Mouse (Mus musculus) A20 (cell line): ENCODE data around the gene Tfam.
A peak's percentile ranks its signal among the peaks of the same experiment; 100 is the strongest.

Experiments
- DNase-seq: peaks from one replicate; pipeline ENCODE4 v3.0.0-alpha.2; 2011; ENCODE audit warnings: low read depth, low spot score

The Tfam gene

DNA sequence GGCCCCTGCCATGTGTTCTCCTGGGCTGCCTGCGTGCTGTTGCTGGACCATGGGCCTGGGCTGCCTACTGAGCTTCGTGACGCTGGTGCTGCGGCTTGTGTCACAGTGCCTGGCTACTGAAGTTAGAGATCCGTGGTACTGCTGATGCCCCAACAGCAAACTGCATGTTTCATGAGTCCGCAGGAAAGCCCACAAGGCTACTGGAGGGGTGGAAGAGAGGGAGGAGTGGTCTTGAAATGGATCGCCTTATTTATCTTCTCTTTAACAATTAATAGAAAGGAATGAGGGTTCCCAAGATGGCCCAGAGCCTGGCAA is at the start of gene Tfam:
Tfam (minus strand) TSS at position 41 of the 315 bp plus-strand sequence.
- no peak for DNase-seq

DNA sequence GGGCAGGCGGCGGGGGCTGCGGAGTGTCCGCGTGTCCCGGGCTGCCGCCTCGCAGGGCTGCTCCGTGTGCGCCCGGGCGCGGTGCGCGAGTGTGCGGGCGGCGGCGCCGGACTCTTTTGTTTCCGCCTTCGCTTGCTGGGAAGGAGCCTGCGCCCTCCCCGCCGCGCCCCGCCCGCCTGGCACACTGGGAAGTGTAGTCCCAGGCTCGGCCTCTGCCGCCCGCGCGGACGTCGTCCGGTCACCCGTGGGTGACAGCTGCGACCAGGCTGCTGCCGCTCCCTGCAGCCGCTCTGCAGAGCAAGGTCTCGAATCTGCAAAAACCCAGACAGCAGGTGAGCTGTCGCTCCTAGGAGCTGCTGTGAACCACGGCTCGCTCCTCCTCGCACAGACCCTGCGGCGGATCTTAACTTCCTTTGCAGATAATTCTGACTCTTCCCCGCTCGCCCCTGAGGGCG is 47.1 kb upstream of the Tfam start, which contains the start of gene Ube2d1:
Ube2d1 (minus strand) TSS at position 137 of the 455 bp plus-strand sequence.
- peak; percentile 86 for DNase-seq

DNA sequence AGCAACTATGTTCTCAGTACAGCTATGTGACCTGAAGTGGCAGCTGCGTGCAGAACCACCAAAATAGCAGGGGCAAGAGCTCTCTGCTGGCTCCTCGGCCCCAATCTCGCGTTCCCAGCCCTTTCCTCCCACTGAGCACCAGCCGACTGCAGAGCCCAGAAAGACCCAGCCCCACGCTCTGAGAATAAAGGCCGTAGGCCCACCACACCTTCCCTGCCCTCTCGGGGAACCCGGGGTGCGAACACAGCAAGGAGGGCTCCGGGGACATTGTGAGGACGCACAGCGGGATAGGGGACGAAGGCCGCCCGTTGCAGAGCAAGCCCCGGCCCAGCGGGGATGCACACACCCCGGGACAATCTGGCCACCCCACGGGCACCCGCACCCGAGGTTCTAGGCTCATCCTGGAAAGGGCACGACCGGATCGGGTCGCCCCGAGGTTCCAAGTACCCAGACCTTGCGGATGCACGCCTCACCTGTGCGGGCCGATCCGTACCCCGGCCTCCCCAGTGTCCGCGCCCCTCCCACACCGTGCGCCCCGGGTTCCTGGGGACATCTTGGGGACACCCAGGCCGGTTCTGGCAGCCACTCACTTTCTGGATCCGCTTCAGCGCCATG is 46.5 kb upstream of the Tfam start:
- peak; percentile 71 for DNase-seq

DNA sequence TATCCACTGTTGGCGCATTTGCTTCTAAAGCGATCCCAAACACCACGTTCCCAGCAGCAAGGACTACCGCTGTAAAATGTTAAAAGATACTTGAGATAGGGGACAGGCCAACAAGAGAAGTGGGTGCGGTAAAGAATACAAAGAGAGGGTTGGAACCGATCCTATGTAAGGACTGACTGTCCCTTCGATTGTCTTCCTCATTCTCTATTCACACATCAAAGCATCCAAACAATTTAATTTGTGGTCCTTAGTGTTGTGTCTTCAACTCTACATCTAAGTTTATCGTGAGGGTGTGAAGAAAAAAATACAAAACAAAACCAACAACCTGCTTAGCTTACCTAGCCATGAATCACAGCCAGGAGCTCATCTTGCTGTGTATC is 46.0 kb upstream of the Tfam start:
- no peak for DNase-seq

DNA sequence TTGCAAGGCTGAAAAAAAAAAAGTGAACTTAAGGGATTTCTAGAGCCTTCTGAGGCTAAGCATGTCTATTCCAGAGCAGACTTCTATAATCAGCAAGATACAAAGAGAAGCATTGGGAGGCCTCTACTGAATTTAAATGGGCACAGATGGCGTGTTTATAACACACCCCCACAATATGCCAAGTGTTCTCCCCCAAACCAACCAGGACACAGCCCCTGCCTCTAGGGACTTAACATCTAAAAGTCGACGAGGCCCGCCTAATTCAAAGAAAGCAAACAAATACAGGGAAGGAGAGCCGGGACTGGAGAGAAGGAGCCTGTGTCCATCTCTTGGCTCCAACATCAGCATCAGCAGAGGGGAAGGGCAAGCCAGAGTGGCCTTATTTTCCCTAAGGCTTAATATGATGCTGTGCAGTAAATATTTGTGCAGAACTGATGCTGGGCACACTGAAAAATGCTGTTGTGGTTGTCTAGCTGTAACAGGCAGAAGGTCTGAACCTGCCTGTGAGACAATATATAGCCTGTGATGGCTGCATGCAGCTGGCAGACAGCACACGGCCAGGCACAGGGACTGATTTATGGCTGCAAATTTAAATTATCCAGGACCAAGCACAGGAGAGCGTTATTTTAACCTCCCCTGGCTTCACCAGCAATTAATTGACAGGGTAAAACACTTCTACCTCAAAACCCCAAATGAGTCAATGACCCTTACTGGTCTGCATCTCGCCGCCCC is 35.1 kb upstream of the Tfam start:
- no peak for DNase-seq

DNA sequence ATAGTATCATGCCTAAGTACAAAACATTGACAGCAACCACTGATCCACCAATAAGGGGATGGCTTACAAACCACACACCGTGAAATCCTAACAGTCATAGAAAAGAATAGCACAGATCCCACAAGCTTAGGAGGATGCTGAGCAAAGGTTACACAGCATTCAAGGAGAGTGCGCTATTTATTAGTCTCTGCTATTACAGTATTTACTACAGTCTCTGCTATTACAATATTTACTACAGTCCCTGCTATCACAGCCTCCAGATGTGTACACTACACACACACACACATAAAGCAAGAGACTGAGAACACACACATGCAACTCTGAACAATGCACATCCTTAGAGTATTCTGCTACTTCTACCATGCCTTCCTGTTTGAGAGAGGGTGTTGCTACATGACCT is 29.9 kb upstream of the Tfam start:
- no peak for DNase-seq

DNA sequence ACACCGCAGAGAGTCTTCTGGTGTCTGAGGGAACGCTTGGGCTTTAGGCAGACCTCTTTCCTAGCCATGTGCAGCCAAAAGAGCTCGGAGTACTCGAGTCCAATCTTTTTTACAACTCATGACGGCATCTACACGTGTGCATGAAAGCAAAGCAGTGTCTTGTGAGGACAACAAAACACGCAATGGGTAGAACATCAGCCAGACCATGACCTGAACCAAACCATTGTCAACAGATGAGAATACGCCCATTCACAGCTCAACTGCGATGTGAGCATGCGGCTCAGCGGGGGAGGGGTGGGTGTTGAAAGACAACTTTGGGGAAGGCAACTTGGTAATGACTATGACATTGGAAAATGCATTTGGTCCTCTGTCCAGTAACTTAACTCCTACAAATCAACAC is 29.4 kb upstream of the Tfam start:
- DNase-seq = no peak

DNA sequence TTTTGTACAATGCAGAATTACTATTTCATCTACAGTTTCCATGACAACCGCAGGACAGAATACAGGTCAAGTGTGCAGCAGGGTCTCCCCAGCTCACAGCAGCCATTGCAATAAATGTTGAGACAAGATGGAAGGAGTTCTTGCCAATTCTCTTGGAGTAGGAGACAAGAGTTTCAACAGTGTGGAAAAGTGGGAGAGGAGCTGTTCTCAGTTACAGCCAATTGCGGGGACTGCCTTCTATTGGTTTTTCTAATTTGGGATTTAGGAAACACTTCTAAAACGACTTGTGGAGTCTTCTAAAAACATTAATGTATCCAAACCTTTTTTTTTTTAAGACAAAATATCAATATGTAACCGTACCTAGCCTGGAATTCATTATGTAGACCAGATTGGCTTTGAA is 27.0 kb upstream of the Tfam start:
- no peak for DNase-seq

DNA sequence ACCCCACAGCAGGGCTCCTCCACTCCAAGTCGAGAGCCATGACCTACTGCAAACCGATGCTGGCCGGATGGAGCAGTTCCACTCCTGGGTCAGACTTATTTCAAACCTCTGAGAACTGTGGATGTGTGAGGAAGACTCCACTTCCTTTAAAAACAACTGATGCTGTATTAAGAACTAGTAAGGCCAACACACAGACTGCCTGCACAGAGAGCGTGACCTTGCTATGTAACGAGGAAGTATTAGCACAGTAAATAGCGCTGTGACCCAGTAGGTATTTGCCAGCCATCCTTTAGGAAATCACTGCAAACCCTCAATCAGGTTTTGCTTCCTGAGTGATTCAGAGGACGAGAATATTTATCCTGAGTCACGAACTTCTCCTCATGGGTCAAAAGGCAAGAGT is 23.6 kb upstream of the Tfam start:
- DNase-seq = no peak

DNA sequence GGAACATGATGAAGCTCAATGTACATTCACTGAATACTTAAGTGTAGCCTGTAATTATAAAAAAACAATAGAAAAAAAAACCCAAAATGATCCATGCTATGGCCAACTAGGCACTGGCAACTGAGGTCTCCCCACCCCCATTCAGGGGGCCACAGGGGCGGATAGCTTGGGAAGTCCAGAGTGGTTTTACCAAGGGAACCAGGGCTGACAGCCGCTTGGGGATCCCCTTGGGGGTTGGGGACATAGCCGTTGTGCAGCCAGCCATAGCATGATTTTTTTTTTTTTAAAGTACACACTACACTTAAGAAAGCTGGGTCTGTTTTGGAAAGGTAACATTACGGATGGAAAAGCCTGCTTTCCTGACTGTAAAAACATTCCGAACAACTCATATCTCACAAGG is 20.9 kb upstream of the Tfam start:
- DNase-seq = peak; percentile 26

DNA sequence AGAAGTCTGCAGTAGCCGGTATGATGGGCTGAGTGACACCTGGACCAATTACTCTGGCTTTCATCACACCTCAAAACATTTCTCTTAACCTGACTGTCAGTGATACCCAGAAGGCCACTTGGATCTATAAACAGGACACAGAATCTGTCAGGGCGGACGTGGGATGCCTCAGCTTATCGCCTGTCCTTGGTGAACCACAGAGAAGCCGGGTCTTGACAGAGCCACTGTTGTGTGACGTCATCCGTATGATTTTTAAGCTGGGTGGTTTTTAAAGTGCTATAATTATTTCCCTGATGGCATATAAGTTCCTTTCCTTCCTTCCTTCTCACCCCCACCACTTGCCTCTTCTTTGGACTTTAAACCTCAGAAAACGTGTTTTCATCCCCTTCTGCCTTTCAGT is 20.4 kb upstream of the Tfam start:
- DNase-seq = no peak

DNA sequence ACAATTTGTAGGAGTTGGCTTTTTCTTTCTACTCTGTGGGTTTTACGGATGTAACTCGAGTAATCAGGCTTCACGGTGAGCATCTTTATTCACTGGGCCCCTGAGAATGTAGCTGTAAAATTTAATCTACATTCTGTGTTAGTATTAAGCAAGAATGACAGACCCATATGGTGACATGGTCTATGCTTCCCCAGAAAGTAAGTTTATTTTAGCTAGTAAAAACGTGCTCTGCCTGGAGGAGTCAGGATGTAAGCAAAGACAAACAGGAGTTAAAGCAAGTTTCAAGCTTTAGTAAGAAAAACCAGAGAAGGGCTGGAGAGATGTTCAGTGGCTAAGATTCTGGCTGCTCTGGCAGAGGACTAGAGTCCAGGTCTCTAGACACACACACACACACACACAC is 15.1 kb upstream of the Tfam start:
- DNase-seq = no peak

DNA sequence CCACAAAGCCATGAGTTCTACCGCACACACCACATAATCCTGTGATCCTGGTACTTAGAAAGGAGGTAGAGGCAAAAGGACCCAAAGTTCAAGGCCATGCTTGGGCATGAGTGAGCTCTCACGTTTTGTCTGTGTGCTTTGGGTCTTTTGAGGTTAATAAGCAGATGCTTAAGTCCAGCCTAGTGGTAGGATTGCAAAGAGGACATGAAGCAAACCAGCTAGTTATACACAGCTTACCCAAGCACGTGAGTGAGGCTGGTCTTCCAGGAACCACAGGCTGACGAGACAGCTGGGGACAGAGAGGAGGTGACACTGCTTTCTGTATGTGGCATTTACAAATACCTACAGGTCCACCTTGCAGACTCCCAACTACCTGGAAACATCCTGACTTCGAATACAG is 14.3 kb upstream of the Tfam start:
- DNase-seq = no peak

DNA sequence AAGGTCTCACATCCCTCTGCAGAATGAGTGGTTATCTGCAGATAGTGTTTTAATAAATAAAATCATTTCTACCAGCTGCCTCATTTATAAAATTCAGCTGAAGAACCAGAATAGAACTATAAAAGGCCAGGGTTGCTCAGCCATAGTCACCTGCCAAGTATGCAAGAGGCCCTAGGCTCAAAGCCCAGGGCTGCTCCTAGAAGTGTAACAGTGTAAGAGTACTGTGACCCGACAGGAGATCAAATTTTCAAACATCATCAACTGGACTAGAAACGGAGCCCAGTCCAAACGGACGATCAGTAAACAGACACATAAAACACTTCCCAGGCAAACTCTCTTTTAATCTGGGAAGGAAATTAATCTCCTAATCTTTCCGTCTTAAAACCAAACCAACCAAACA is 13.8 kb upstream of the Tfam start:
- DNase-seq = no peak

DNA sequence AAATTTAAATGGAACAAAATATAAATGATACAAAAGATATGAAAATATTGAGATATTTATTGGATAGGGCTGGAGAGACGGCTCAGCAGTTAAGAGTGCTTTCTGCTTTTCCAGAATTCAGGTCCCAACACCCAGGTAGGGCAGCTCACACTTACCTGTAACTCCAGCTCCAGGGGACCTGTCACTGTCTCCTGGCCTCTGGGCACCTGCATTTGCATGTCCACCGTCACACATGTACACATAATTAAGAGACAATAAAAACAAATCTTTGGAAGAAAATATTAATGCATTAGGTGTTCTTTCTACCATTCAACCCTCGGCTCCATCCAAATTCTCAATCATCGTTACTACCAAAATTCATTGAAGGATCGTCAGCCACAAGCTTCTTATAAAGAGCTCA is 13.2 kb upstream of the Tfam start:
- DNase-seq = no peak

DNA sequence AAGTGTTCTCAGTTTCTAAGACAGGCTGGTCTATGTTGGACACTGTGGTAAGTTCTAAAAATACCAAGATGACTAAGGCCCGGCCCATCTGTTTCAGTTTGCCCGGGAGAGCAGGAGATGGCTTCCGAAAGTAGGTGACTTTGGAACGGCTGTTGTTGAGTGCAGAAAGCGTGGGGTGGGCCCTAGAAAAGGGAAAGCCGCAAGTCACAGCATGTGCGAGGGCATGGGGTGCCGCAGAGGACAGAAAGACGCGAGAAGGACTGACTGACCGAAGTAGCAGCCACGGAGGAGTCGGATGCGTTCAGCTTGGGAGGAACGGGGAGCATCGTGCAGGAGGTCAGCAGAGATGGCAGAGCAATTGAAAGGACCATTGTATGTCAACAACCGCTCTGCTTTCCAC is 12.4 kb upstream of the Tfam start:
- no peak for DNase-seq

DNA sequence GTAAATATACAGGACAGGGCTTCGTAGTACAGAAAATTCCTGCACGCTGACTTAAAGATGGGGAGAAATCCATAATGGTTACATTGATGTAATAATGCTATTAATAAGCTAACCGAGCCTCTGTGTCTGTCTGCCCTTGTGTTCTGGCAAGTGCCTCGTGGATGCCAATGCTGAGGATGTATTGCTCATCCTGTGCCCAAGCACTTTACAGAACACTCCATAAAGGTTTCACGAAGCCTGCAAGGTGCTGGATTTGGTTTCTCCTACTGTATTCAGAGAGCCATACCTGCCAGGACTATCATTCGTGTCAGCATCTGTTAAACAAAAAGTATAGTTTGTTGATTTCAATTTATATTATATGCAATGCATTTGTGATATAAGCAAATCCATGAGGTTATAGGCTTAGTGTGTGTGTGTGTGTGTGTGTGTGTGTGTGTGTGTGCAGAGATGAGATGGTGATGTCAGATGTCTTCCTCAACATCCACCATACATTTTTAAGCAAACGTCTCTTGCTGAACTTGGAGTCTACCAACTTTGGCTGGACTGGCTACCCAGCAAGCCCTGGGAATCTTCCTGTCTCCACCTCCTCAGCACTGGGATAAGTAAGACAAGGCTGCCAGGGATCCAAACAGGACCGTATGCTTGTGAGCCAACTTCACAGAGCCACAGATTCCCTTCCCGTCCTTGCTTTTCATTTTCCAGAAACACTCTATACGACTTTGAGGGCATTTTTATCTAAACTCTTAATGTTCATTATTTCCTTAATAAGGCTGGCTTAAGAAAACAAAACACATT is 11.2 kb upstream of the Tfam start:
- DNase-seq = no peak

DNA sequence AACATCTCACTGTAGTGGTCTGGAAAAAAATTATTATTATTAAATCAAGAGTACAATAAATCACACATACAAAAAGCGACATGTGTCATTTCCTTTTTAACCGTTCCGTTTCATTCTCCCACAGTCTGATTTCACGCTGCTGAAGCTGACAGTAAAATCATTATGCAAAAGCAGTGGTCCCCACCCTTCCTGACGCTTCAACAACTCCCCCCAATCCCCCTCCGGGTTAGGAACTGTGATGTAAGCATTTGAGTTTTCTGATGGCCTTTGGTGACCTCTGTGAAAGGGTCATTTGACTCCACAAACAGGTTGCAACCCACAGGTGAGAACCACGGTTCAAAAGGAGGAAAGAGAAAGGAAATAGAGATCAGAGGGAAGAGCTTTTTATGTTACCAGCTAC is 8.9 kb upstream of the Tfam start:
- DNase-seq = peak; percentile 48

DNA sequence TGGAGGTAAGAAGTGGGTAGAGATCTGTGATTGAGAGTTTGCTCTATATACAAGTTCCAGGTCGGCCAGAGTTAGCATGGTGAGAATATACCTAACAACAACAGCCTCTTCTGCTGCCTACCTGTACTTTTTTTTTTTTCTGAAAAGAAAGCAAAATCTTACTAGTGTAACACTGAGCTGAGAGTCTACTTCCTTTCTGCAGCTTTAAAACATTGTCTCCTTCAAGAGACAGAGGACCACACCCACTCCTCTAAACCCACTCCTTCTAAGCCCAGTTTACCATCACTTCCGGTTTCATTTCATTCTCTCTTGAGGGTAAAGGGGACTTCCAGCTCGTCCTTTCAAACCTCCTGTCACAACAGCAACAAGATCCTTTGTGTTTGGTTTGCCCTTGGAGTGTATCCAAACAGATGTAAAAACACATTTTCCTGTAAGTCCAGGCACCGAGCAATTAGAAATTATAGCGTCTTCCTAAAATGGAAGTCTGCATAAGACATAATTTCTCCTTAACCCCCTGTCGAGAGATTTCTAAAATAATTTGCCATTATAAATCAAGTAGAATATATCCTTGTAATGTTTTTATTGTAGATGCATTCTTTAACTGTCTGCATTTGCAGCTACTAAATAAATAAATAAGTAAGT is 1.5 kb upstream of the Tfam start:
- DNase-seq = peak; percentile 89

DNA sequence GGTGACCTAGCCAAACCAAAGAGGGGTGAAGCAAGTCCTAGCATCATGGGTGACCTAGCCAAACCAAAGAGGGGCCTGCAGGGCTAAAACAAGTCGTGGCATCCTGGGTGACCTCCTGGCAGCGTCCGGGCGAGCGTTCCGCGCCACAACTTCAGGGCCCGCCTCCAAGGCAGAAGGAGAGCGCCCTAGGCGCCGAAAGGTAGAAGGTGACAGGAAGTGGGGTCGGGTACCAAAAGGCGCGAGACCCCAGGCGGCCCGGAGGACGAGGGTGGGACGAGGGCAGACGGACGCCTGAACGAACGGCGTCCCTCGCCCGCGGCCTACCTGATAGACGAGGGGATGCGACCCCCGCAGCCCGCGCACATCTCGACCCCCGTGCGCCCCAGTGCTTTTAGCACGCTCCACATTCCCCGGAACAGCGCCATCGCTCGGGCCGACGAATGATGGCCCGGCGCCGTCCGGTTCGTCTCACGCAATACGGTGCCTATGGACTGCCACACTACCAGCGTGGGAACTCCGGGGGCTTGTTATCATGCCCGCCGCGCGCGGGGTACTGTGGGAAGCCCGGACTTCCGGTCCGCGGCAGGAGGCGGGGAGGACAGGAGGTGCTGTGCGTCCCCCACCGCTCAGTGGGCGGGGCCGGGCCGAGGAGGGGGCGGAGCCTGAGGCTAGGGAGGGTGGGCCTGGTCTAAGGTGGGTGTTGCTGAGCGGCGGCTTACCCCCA is 402 bp downstream of the Tfam start:
- peak; percentile 97 for DNase-seq

DNA sequence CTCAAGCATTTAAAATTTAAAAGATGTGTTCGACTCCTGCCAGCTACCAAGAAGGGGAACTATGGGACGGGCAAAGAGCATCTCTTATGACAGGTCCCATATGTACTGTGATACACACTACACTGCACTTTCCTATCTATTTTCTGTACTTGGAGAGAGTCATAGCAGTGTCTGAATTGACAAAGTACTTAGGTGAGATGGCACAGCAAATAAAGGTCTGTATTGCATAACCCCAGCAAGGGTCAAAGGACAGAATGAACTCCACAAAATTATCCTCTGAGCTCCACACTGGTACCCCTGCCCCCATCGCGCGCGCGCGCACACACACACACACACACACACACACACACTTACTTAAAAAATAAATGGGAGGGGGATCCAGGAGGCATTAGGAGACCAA is 4.0 kb downstream of the Tfam start:
- DNase-seq = no peak

DNA sequence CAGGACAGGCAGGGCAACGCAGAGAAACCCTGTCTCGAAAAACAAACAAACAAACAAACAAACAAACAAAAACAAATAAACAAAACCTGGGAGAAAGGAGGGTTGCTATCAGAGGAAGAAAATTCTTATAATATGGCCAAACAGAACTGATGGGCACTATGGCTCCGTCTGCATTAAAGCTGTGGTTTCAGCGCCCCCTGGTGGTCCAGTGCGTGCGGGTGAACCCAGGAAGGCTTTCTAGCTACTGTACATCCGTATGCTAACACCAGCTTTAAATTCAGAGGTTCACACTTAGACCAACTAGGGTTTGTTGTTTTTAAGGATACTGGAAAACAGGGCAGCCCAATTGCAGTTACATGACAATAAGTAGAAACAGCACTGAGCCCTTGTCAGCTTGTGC is 12.2 kb downstream of the Tfam start:
- peak; percentile 67 for DNase-seq
